Mouse (Mus musculus): ENCODE results near the gene Pla2g4b. TPM values are rescaled to one million over a fixed set of nuclear protein-coding genes. Genes with fewer than 3 reads are reported as not detected.
A peak's percentile ranks its signal among the peaks of the same experiment; 100 is the strongest.

Pla2g4b gene
- polyA plus RNA-seq, 1 experiment from 2014 or later: 0.21 TPM

DNA sequence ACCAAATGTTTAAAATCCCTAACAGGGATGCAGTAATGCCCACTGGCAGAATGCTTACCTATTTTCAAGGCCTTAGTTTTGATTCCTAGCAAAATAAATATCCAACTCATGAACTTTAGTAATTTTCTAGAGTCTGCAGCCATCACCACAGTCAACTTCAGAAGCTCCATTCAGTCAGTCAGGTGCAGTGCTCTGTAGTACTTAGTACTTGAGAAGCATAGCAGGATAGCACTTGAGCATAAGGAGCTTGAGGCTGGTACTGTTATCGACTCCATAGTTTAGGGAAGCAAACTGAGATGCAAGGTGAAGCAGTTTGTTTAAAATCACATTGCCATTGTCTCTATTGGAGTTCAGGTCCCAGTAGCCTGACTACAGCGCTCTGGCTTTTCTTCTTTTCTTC, 33.5 kb upstream of the Pla2g4b start:
- Histone ChIP-seq H3K9me3 (replicated peaks) (no peaks in the 10 kb centered on the region), H3K27ac (replicated peaks) (no peak overlapping the region), H3K4me2 (no peak overlapping the region), H3K27me3 (no peaks in the 10 kb centered on the region), H3K9ac (no peak overlapping the region), H3K4me3 (replicated peaks) (no peak overlapping the region), H3K4me1 (replicated peaks) (peaks cover 15% of the 10 kb centered on the region; the same call in 1 of the 2 replicates), H3K36me3 (replicated peaks) (no peaks in the 10 kb centered on the region)
- no peak for ATAC-seq (ENCODE audit: insufficient read depth)
- WGBS (ENCODE audit: insufficient replicate concordance): 80% methylated on average over 2 of the region's 2 CpGs

- H3K4me3 ChIP-seq (replicated peaks): no peak overlapping the region
- H3K9ac ChIP-seq: no peak overlapping the region
- H3K27ac ChIP-seq (replicated peaks): no peak overlapping the region
- no peak overlapping the region for H3K4me2 ChIP-seq
- no peak for ATAC-seq (ENCODE audit: insufficient read depth)
- WGBS (ENCODE audit: insufficient replicate concordance): 35% methylated on average over 3 of the region's 3 CpGs
- no peaks in the 10 kb centered on the region for H3K9me3 ChIP-seq (replicated peaks)
- H3K4me1 ChIP-seq (replicated peaks): 0 out of 2 replicates have a peak, but pooled peaks cover 10% of the 10 kb centered on the region
- H3K27me3 ChIP-seq: no peaks in the 10 kb centered on the region
- no peaks in the 10 kb centered on the region for H3K36me3 ChIP-seq (replicated peaks)
Observed at GRCm38 (mm10) chr2:120000882-120001584, 32.2 kb upstream of the Pla2g4b start.

GRCm38 (mm10) chr2:120001956-120002355, 31.3 kb upstream of the Pla2g4b start:
- Histone ChIP-seq H3K27me3 (no peaks in the 10 kb centered on the region), H3K9me3 (replicated peaks) (no peaks in the 10 kb centered on the region), H3K27ac (replicated peaks) (no peak overlapping the region), H3K36me3 (replicated peaks) (no peaks in the 10 kb centered on the region), H3K4me2 (no peak overlapping the region), H3K9ac (no peak overlapping the region), H3K4me1 (replicated peaks) (0 out of 2 replicates have a peak, but pooled peaks cover 10% of the 10 kb centered on the region), H3K4me3 (replicated peaks) (no peak overlapping the region)
- no peak for ATAC-seq (ENCODE audit: insufficient read depth)
- WGBS (ENCODE audit: insufficient replicate concordance): 44% methylated on average over 4 of the region's 4 CpGs

DNA sequence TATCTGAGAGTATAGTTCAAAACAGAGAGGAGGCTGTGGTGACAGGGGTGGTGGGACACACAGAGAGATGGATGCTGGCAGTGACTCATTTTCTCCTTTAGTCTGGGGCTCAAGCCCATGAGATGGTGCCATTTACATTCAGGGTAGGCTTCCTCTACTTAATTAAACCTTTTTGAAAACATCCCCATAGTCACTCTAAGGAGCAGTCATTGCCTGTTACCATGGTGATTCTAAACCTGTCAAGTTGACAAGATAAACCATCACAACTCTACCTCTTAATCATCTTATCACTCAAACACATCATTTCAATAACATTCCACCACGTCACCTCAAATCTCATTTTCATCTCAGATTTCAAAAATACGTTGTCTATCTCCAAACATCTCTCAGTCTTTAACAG, 29.2 kb upstream of the Pla2g4b start:
- H3K27me3 ChIP-seq: no peaks in the 10 kb centered on the region
- no peaks in the 10 kb centered on the region for H3K36me3 ChIP-seq (replicated peaks)
- H3K4me3 ChIP-seq (replicated peaks): no peak overlapping the region
- no peak overlapping the region for H3K9ac ChIP-seq
- H3K27ac ChIP-seq (replicated peaks): no peak overlapping the region
- peaks cover 13% of the 10 kb centered on the region; the same call in 1 of the 2 replicates for H3K4me1 ChIP-seq (replicated peaks)
- 63% methylated on average over 2 of the region's 2 CpGs for WGBS (ENCODE audit: insufficient replicate concordance)
- no peak for ATAC-seq (ENCODE audit: insufficient read depth)
- H3K4me2 ChIP-seq: no peak overlapping the region
- no peaks in the 10 kb centered on the region for H3K9me3 ChIP-seq (replicated peaks)

- H3K27me3 ChIP-seq: no peaks in the 10 kb centered on the region
- H3K4me3 ChIP-seq (replicated peaks): no peak overlapping the region
- H3K4me1 ChIP-seq (replicated peaks): peaks cover 3% of the 10 kb centered on the region; the same call in 1 of the 2 replicates
- H3K4me2 ChIP-seq: no peak overlapping the region
- no peaks in the 10 kb centered on the region for H3K36me3 ChIP-seq (replicated peaks)
- ATAC-seq (ENCODE audit: insufficient read depth): no peak
- no peak overlapping the region for H3K27ac ChIP-seq (replicated peaks)
- H3K9me3 ChIP-seq (replicated peaks): no peaks in the 10 kb centered on the region
- H3K9ac ChIP-seq: no peak overlapping the region
- WGBS (ENCODE audit: insufficient replicate concordance): 78% methylated on average over 7 of the region's 7 CpGs
Observed at GRCm38 (mm10) chr2:120006696-120007095, 26.5 kb upstream of the Pla2g4b start.

- no peak overlapping the region for H3K4me3 ChIP-seq (replicated peaks)
- H3K4me2 ChIP-seq: no peak overlapping the region
- no peaks in the 10 kb centered on the region for H3K27me3 ChIP-seq
- ATAC-seq (ENCODE audit: insufficient read depth): no peak
- H3K9me3 ChIP-seq (replicated peaks): no peaks in the 10 kb centered on the region
- WGBS (ENCODE audit: insufficient replicate concordance): 71% methylated on average over 4 of the region's 4 CpGs
- no peaks in the 10 kb centered on the region for H3K36me3 ChIP-seq (replicated peaks)
- H3K4me1 ChIP-seq (replicated peaks): peaks cover 3% of the 10 kb centered on the region
- no peak overlapping the region for H3K9ac ChIP-seq
- H3K27ac ChIP-seq (replicated peaks): no peak overlapping the region
Observed at GRCm38 (mm10) chr2:120007680-120008210, 25.5 kb upstream of the Pla2g4b start.

DNA sequence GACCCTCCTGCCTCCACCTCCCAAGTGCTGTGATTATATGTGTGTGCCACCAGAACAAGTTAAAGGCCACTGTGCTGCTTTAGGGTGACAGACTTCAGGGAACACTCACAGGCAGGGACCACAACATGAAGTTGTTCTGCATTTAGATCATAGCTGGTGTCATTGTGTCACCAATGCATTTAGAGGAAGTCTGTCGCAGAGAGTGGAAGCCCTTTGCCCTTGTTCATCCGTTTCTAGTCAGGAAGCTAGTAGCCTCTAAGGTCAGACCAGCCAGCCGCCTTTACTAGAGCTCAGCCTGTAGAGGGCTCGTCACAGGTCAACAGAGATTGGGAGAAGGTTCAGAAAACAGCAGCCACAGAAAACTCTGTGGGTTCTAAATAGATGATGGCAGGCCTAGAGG, 24.5 kb upstream of the Pla2g4b start:
- ATAC-seq (ENCODE audit: insufficient read depth): peak; percentile 37; the same call in 1 of the 2 replicates
- Histone ChIP-seq H3K36me3 (replicated peaks) (no peaks in the 10 kb centered on the region), H3K4me3 (replicated peaks) (no peak overlapping the region), H3K9me3 (replicated peaks) (no peaks in the 10 kb centered on the region), H3K4me1 (replicated peaks) (peaks cover 13% of the 10 kb centered on the region), H3K27ac (replicated peaks) (no peak overlapping the region), H3K9ac (no peak overlapping the region), H3K27me3 (no peaks in the 10 kb centered on the region), H3K4me2 (no peak overlapping the region)
- 19% methylated on average over 4 of the region's 4 CpGs for WGBS (ENCODE audit: insufficient replicate concordance)

DNA sequence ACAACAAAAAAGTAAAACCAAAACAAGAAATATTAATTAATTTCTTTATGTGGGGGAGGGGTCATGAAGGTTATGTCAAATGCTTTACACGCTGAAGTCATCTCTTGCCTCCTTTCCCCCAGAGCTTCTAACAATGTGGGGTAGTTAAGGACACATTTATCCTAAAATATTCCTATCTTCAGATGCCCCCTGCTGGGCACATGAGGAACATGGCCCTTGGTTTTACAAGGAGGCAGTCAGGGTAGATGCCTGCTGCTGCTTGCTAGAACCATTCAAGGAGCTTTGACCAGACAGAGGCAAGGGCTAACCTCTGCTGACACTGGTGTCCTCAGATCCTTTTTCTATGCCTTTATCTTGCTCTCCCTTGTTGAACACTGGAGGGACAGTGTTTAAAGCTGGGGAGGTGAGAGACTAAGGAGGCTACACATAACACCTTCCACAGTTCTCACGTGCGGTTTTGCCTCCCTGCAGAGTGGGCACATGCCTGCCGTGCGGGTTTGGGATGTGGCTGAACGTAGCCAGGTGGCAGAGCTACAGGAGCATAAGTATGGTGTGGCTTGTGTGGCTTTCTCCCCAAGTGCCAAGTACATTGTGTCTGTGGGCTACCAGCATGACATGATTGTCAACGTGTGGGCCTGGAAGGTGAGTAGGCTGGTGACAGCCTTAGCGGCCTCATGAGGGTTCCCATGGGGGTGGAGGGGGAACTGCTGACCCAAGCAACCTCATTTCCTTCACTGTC, 21.6 kb upstream of the Pla2g4b start:
- Histone ChIP-seq H3K9me3 (replicated peaks) (no peaks in the 10 kb centered on the region), H3K4me2 (no peak overlapping the region), H3K9ac (no peak overlapping the region), H3K4me1 (replicated peaks) (peaks cover 27% of the 10 kb centered on the region), H3K36me3 (replicated peaks) (no peaks in the 10 kb centered on the region), H3K27me3 (no peaks in the 10 kb centered on the region), H3K27ac (replicated peaks) (no peak overlapping the region), H3K4me3 (replicated peaks) (no peak overlapping the region)
- ATAC-seq (ENCODE audit: insufficient read depth): no peak
- 69% methylated on average over 8 of the region's 8 CpGs for WGBS (ENCODE audit: insufficient replicate concordance)

GRCm38 (mm10) chr2:120012924-120013323, 20.3 kb upstream of the Pla2g4b start:
- no peak overlapping the region for H3K27ac ChIP-seq (replicated peaks)
- H3K4me2 ChIP-seq: no peak overlapping the region
- no peak for ATAC-seq (ENCODE audit: insufficient read depth)
- H3K36me3 ChIP-seq (replicated peaks): no peaks in the 10 kb centered on the region
- no peaks in the 10 kb centered on the region for H3K27me3 ChIP-seq
- H3K4me3 ChIP-seq (replicated peaks): no peak overlapping the region
- no peak overlapping the region for H3K9ac ChIP-seq
- WGBS (ENCODE audit: insufficient replicate concordance): 50% methylated on average over 13 of the region's 13 CpGs
- H3K4me1 ChIP-seq (replicated peaks): peaks cover 35% of the 10 kb centered on the region
- H3K9me3 ChIP-seq (replicated peaks): no peaks in the 10 kb centered on the region

DNA sequence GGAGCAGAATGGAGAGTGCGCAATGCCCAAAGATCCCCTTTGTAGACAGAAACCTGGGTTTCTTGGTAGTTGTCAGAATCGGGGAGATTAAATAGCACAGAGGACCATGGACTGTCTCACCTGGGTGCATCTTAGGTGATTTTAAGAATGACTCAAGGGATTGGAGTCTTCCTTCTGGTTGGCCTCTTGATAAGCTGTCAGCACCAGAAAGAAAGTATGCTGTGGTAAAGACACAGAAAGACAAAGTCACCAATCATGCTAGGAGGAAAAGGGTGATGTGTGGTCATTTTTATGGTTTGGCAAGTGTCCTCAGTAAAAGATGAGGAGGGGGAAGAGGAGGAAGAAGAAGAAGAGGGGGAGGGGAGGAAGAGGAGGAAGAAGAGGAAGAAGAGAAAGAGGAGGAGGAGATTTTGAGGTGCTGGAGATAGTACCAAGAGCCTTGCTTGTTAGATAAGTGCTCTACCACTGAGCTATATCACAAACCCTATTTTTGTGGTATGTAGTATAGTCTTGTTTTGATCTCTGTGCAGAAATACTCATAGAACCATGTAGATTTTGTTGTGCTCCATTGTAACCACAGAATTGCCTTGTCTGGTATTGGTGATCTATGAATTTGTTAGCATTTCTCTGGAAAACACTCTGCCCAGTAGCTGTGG, 19.3 kb upstream of the Pla2g4b start:
- peaks cover 32% of the 10 kb centered on the region for H3K4me1 ChIP-seq (replicated peaks)
- no peak overlapping the region for H3K4me2 ChIP-seq
- no peak overlapping the region for H3K27ac ChIP-seq (replicated peaks)
- H3K9me3 ChIP-seq (replicated peaks): no peaks in the 10 kb centered on the region
- ATAC-seq (ENCODE audit: insufficient read depth): no peak
- no peak overlapping the region for H3K4me3 ChIP-seq (replicated peaks)
- no peaks in the 10 kb centered on the region for H3K36me3 ChIP-seq (replicated peaks)
- H3K9ac ChIP-seq: no peak overlapping the region
- 81% methylated on average over 2 of the region's 2 CpGs for WGBS (ENCODE audit: insufficient replicate concordance)
- H3K27me3 ChIP-seq: no peaks in the 10 kb centered on the region

DNA sequence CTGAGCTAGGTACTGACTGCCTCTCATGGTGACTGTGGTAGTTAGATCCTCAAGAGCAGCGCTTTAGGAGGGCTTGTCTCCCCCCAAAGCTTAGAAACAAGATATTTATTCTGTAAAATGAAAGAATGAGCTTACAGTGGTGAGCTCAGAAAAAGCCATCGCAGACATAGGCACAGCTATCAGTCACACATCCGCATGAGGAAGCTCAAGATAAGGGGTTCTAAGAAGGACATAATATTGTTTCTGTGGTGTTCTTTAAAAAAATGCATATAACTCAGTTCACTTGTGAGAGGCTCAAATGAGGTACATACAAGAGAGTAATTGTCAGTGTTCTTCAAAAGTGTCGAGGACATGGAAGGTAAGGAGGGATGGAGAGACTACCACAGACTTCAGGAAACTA, 17.3 kb upstream of the Pla2g4b start:
- Histone ChIP-seq H3K4me3 (replicated peaks) (no peak overlapping the region), H3K27me3 (no peaks in the 10 kb centered on the region), H3K36me3 (replicated peaks) (0 out of 2 replicates have a peak, but pooled peaks cover 6% of the 10 kb centered on the region), H3K4me1 (replicated peaks) (peaks cover 32% of the 10 kb centered on the region), H3K4me2 (no peak overlapping the region), H3K27ac (replicated peaks) (no peak overlapping the region), H3K9me3 (replicated peaks) (no peaks in the 10 kb centered on the region), H3K9ac (no peak overlapping the region)
- peak; percentile 39; the same call in 1 of the 2 replicates for ATAC-seq (ENCODE audit: insufficient read depth)
- 36% methylated on average over 4 of the region's 4 CpGs for WGBS (ENCODE audit: insufficient replicate concordance)

All from liver, embryonic 15.5 days (tissue).